Mouse (Mus musculus): ENCODE data around the gene Thrb.
"Not testable (repeated sequence)": the region's sequence is repeated elsewhere in the genome, so short reads cannot be mapped to it uniquely, and the experiment has no call there.

The Thrb gene

GRCm38 (mm10) chr14:17894791-17895190 lies 234.7 kb downstream of the Thrb start:
- DNase-seq: no peak

DNA sequence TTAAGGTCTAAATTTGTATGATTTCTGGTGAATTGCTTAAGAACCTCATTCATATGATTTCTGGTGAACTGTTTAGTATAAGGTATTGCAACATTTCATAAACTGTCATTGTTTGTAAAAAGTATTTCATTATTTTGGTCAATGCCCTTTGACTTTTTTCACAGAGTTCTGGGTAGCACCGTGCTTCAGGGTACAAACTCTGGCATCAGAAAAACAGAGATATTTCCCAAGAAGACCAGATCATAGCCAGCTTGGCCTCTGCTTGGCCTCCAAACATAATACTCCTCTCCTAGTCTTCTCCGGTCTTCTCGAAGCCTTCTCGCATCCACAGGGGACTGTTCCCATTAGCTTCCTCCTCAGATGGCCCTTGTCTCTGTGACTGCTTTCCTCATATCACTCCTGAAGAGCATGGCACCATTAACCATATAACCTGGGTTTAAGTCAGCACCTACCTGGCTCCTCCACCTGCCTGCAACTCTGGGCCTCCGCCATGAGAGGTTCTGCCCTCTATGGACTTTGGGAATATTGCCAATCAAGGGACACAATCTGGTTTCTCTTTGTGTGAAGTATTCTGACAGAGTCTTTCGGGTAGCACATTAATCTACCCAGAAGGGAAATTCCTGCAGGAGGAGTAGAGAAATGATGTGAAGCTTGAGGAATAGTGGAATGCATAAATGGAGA lies 239.8 kb downstream of the Thrb start:
- DNase-seq: no peak

- no peak for DNase-seq
Observed at GRCm38 (mm10) chr14:17900414-17900795, 240.3 kb downstream of the Thrb start.

DNA sequence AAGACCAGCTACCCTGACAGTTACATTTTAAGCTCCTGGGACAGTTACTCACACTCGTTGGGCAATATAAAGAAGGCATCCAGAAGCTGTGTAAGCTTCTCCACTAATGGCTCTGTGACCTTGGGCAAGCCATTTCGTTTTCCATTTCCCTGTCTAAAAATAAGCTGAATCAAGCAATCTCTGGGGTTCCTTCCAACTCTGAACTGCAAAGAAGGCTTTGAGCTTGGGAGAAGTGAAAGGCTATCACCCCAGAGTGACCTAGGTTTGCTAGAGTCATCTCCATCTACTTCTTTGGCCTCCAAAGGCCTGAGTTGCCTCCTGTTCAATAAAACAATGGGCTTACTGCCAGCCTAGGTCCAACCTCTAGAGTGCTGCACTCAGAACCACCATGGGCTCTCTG lies 242.4 kb downstream of the Thrb start:
- no peak for DNase-seq

GRCm38 (mm10) chr14:17903121-17903520 lies 243.1 kb downstream of the Thrb start:
- DNase-seq: no peak

DNA sequence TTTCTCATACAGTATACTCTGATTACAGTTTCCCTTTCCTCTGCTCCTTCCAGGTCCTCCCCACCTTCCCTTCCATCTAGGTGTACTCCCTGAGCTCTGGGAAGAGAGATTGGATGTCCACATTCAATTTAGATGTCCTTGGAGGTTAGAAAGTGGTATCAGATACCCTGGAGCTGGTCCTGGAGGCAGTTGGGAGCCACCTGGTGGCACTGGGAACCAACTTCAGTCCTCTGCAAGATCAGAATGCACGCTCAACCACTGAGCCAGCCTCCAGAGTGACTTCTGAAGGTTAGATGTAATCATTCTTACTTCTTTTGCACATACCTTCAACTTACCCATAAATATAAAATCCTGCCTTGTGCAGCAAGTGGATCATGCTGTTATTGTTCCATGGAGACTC lies 244.5 kb downstream of the Thrb start:
- no peak for DNase-seq

GRCm38 (mm10) chr14:17905627-17906026 lies 245.6 kb downstream of the Thrb start:
- DNase-seq: no peak

DNA sequence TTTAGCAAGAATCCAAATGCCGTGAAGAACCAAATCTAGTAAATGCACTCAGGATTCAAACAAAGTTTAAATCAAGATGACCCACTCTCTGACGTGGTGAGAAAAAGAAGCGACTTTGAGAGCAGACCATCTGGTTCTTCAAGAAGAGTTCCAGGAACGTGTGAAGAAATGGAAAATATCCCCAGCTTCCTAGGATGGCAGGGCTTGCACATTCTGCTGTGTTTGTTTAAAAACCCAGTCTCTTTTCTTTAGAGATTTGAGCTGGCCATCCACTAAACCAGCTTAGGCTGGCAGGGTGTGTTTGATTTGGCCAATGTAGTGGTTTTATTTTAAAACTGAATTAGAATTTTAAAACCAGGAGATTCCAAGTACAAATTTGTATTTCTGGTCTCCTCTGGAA lies 246.9 kb downstream of the Thrb start:
- DNase-seq: no peak

GRCm38 (mm10) chr14:17911157-17911556 lies 251.1 kb downstream of the Thrb start:
- DNase-seq: no peak

DNA sequence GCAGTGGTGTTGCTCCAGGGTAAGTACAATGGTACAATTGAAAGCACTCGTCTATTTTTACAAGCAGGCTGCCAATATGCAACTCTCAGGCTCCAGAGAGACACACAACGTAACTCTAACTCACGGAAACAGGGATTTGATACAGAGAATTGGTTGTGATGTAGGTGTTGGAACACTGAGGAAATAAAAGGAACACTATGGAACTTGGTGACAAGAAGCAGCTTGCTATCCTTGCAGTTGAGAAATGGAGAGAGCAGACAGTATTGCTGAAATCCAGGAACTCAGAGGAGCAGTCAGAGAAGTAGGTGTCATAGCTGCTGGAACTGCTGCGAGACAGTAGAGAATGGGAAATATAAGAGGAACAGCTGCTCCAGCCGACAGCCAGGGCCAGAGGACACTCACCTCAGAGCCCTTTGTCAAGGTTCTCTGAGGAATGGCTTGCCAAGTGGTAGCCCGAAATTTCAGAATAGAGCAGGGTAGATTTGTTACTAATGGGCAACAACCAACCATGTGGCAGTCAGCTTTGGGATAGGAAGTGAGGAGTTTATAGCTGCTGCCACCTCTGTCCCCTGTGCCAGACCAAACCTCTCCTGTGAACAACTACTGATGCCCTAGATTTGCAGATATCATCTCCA lies 252.6 kb downstream of the Thrb start:
- DNase-seq: no peak

- DNase-seq: no peak
Observed at GRCm38 (mm10) chr14:17915556-17915955, 255.5 kb downstream of the Thrb start.

- no peak for DNase-seq
Observed at GRCm38 (mm10) chr14:17916651-17917050, 256.6 kb downstream of the Thrb start.

DNA sequence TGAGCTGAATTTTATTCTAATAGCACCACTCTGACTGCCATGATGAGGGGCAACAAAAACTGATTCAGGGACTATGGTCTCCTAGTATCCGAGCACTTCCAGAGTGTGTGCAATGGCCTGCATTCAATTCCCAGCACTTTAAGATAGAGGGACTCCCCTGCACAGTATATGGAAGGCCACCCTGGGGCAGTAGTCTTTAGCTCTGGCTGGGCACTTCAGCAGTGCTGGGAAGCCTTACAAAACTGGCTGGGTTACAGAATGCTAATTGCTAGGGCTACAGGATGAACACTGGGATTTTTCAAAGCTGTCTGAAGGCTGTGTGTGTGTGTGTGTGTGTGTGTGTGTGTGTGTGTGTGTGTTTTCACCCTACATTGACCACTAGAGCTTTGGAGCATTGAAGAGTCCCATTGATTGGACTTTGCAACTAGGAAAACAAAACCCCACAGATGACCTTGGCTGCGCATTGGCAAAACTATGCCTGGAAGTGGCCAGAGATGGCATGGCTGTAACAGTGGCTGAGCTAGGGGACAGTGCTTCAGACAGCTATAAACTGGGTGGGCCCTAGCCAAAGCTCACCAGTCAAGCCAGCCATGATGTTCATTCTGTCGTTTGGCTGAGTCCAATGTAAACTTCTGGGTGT lies 257.2 kb downstream of the Thrb start:
- no peak for DNase-seq

DNA sequence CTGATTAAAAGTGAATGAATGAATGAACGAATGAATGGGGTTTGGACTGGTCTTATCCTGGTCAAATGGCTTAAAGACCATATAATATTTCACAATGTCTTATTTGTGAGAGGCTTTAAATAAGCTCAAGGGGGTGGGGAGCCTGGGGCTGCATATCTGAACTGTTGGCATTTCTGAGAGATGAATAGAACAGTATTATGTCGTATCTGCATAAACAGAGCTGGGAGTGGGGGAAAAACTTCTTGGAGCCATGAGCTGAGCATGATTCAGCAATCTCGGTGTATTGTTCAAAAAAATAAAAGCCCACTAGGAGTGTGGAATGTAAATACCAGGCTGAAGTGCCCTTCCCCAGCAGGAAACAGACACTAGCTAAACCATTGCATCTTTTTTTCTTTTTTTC lies 257.8 kb downstream of the Thrb start:
- no peak for DNase-seq

GRCm38 (mm10) chr14:17922807-17923704 lies 263.0 kb downstream of the Thrb start:
- no peak for DNase-seq

DNA sequence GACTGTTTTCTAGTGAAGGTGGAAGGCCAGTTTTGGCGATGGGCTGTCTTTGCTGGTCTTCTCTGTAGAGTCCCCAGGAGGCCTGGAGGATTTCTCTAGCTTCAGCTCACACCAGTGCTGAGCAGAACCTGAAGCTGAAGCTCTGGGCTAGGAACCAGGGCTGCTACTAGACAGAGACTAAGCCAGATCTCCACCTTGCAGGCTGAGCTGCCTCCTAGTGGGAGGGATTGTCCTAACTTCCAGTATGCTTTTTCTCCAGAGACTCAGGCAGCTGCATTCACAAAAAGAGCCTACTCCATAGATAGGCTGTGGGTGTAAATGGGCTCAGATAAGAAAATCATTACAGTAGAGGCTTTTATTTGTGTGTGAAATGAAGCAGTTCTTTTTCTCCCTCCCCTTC lies 267.4 kb downstream of the Thrb start:
- no peak for DNase-seq

- DNase-seq: no peak
Observed at GRCm38 (mm10) chr14:17929585-17929984, 269.5 kb downstream of the Thrb start.

DNA sequence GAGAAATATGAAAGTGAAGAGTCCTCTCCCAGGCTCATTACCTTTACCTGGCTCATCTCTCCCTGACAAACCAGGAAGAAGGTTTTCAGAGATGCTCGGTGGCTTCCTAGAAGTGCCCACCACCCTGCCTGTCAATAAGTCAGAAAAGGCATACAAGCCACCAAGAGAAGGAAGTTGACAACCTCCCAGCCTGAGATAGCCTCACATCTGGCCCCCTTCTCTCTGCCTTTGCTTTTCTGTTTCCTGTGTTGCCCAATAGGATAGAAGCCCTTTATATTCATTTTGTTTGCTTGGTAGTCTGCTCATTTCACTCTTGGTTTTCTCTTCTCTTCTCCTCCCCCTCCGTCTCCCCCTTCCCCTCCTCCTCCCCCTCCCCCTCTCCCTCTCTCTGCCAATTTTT lies 273.4 kb downstream of the Thrb start:
- DNase-seq: no peak

GRCm38 (mm10) chr14:17934779-17935178 lies 274.7 kb downstream of the Thrb start:
- DNase-seq: not testable (repeated sequence)

- no peak for DNase-seq
Observed at GRCm38 (mm10) chr14:17954038-17954437, 294.0 kb downstream of the Thrb start.

- DNase-seq: no peak
Observed at GRCm38 (mm10) chr14:17959901-17960300, 299.8 kb downstream of the Thrb start.

- peak; percentile 52 for DNase-seq
Observed at GRCm38 (mm10) chr14:17967117-17967726, 307.2 kb downstream of the Thrb start.

- no peak for DNase-seq
Observed at GRCm38 (mm10) chr14:17972132-17972531, 312.1 kb downstream of the Thrb start.

All from thymus, postnatal 25 days (tissue).